ENCODE assay signal across 8 mouse cellular contexts in genomic region chr2:27764256-27764936, GRCm38 (mm10).
A peak's percentile ranks its signal among the peaks of the same experiment; 100 is the strongest.
DNase-seq lines count a peak whose midpoint lies in the region; ATAC-seq and TF ChIP-seq lines count a peak whose summit lies in the region.

No protein-coding gene starts in this region.

- H3K4me2 ChIP-seq in neural tube, embryonic 11.5 days (ENCODE audit: low read depth) = no peak overlapping the region
- no peak overlapping the region; the same call in 1 of the 2 replicates for H3K4me2 ChIP-seq in hindbrain, embryonic 12.5 days (replicated peaks)
- no peak overlapping the region for H3K4me2 ChIP-seq in limb, embryonic 14.5 days (replicated peaks; ENCODE audit: low read depth, low read length, severe bottlenecking)
- no peak overlapping the region for H3K4me2 ChIP-seq in stomach, embryonic 16.5 days (ENCODE audit: low read depth, low read length)

- intact Hi-C loops in left cerebral cortex, postnatal 36 days (cut with DNase I) = no loop called here

- 0 out of 2 replicates have a peak, but pooled peaks cover 9% of the 10 kb centered on the region for H3K4me1 ChIP-seq in neural tube, embryonic 11.5 days (ENCODE audit: control insufficient read depth, insufficient read depth, low read length)
- peaks cover 38% of the 10 kb centered on the region for H3K4me1 ChIP-seq in hindbrain, embryonic 12.5 days
- H3K4me1 ChIP-seq in limb, embryonic 14.5 days (ENCODE audit: control insufficient read depth, insufficient read depth, low read length) = peaks cover 28% of the 10 kb centered on the region
- peaks cover 10% of the 10 kb centered on the region; the same call in 1 of the 2 replicates for H3K4me1 ChIP-seq in stomach, embryonic 16.5 days (ENCODE audit: control insufficient read depth, insufficient read depth, low read length)

- ATAC-seq in neural tube, embryonic 11.5 days (ENCODE audit: insufficient read depth, low FRiP score, low TSS enrichment) = no peak
- peak; percentile 71 for ATAC-seq in hindbrain, embryonic 12.5 days (ENCODE audit: low FRiP score)
- peak; percentile 23 for ATAC-seq in limb, embryonic 14.5 days (ENCODE audit: low FRiP score, low read depth)
- peak; percentile 43 for ATAC-seq in stomach, embryonic 16.5 days (ENCODE audit: insufficient read depth, low FRiP score)

- WGBS in neural tube, embryonic 11.5 days = 28% methylated on average over 6 of the region's 6 CpGs
- WGBS in hindbrain, embryonic 12.5 days = 15% methylated on average over 6 of the region's 6 CpGs
- 11% methylated on average over 6 of the region's 6 CpGs for WGBS in limb, embryonic 14.5 days
- WGBS in stomach, embryonic 16.5 days = 25% methylated on average over 6 of the region's 6 CpGs

- peak; percentile 64 for DNase-seq in neural tube, embryonic 11.5 days (ENCODE audit: low spot score)
- DNase-seq in neural tube, embryonic 10.5 days (ENCODE audit: extremely low spot score, low spot score) = no peak
- peak; percentile 39 for DNase-seq in limb, embryonic 14.5 days (ENCODE audit: low spot score)
- no peak for DNase-seq in thymus, adult 18-20 months
- no peak for DNase-seq in left cerebral cortex, postnatal 36 days (ENCODE audit: low spot score in 2 of 2)
- DNase-seq in right cerebral cortex, postnatal 36 days (ENCODE audit: low spot score in 2 of 2) = no peak

- no peak overlapping the region for H3K9ac ChIP-seq in neural tube, embryonic 11.5 days (ENCODE audit: low read length)
- H3K9ac ChIP-seq in hindbrain, embryonic 12.5 days = no peak overlapping the region
- H3K9ac ChIP-seq in limb, embryonic 14.5 days (ENCODE audit: low read depth, low read length, severe bottlenecking) = no peak overlapping the region
- H3K9ac ChIP-seq in stomach, embryonic 16.5 days (ENCODE audit: low read length) = 0 out of 2 replicates have a peak overlapping the region, but pooled peaks have one; percentile 11

- no peaks in the 10 kb centered on the region for H3K27me3 ChIP-seq in neural tube, embryonic 11.5 days (ENCODE audit: control insufficient read depth, insufficient read depth, low read length)
- no peaks in the 10 kb centered on the region for H3K27me3 ChIP-seq in hindbrain, embryonic 12.5 days
- H3K27me3 ChIP-seq in limb, embryonic 14.5 days (ENCODE audit: control insufficient read depth, insufficient read depth, low read length) = no peaks in the 10 kb centered on the region
- no peaks in the 10 kb centered on the region for H3K27me3 ChIP-seq in stomach, embryonic 16.5 days (ENCODE audit: control insufficient read depth, insufficient read depth, low read length)

- H3K27ac ChIP-seq in neural tube, embryonic 11.5 days (ENCODE audit: low read depth, low read length) = no peak overlapping the region; the same call in 1 of the 2 replicates
- H3K27ac ChIP-seq in hindbrain, embryonic 12.5 days = peak overlapping the region; percentile 72
- no peak overlapping the region for H3K27ac ChIP-seq in limb, embryonic 14.5 days (replicated peaks; ENCODE audit: low read depth, low read length)
- H3K27ac ChIP-seq in stomach, embryonic 16.5 days (ENCODE audit: low read length) = no peak overlapping the region

- H3K9me3 ChIP-seq in neural tube, embryonic 11.5 days (ENCODE audit: control insufficient read depth, low read length) = no peaks in the 10 kb centered on the region
- H3K9me3 ChIP-seq in hindbrain, embryonic 12.5 days (replicated peaks) = no peaks in the 10 kb centered on the region
- no peaks in the 10 kb centered on the region for H3K9me3 ChIP-seq in limb, embryonic 14.5 days (ENCODE audit: control insufficient read depth, low read length)
- H3K9me3 ChIP-seq in stomach, embryonic 16.5 days (replicated peaks; ENCODE audit: control insufficient read depth, low read length) = no peaks in the 10 kb centered on the region

- no peak for TF ChIP-seq POLR2A in limb, embryonic 14.5 days (IDR thresholded peaks at IDR 0.05; ENCODE audit: borderline replicate concordance, extremely low read depth, insufficient read depth, insufficient read length)

- H3K4me3 ChIP-seq in neural tube, embryonic 11.5 days (ENCODE audit: low read depth, low read length) = no peak overlapping the region
- no peak overlapping the region for H3K4me3 ChIP-seq in hindbrain, embryonic 12.5 days
- no peak overlapping the region for H3K4me3 ChIP-seq in limb, embryonic 14.5 days (replicated peaks; ENCODE audit: low read length)
- no peak overlapping the region for H3K4me3 ChIP-seq in stomach, embryonic 16.5 days (replicated peaks; ENCODE audit: low read length)

- H3K36me3 ChIP-seq in neural tube, embryonic 11.5 days (ENCODE audit: control insufficient read depth, insufficient read depth, low read length) = peaks cover 1% of the 10 kb centered on the region; the same call in 1 of the 2 replicates
- H3K36me3 ChIP-seq in hindbrain, embryonic 12.5 days = peaks cover 11% of the 10 kb centered on the region
- peaks cover 27% of the 10 kb centered on the region for H3K36me3 ChIP-seq in limb, embryonic 14.5 days (ENCODE audit: control insufficient read depth, insufficient read depth, low read length)
- peaks cover 4% of the 10 kb centered on the region; the same call in 1 of the 2 replicates for H3K36me3 ChIP-seq in stomach, embryonic 16.5 days (ENCODE audit: control insufficient read depth, insufficient read depth, low read length)

Comparison
In these comparisons a context has a peak if more than half of its experiments do, and no peak if none do; other contexts are left out.
1. DNase-seq: peak in neural tube, embryonic 11.5 days (single experiment) and limb, embryonic 14.5 days (single experiment); none in neural tube, embryonic 10.5 days (single experiment), thymus, adult 18-20 months (0 of 2), left cerebral cortex, postnatal 36 days (0 of 2) and right cerebral cortex, postnatal 36 days (0 of 2).